21 mouse cellular contexts compared by ENCODE assay signal in the genomic region with DNA sequence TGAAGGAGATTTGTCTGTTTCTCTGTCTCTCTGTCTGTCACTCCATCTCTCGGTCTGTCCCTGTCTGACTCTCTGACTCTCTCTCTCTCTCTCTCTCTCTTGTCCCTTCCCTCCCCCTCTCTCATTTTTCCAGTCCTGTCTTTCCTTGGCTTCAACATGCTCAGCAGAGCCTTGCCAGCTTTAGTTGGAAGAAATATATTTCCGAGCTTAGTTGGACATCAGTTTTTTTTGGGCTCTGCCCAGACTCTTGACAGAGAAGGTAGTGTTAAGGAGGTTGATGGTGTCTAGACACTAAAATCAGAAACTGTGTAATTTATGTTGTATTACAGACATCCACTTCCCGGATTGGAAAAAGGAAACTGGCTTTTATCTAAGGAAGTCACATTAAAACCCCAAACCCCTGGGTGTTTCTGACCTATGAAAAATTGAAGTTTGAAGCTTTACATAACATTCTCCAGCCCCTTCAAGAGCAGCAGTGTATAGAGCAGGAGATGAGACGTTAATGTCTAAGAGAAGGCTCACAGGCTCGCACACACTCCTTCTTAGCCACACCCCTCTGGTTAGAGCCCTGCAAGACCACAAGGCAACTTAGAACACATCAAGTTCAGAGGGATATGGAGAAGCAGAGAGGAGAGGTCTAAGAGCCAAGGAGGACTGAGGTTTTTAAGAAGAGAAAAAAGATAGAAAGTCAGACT. TPM values are rescaled to one million over a fixed set of nuclear protein-coding genes. Genes with fewer than 3 reads are reported as not detected.
DNase-seq lines count a peak whose midpoint lies in the region; ATAC-seq and TF ChIP-seq lines count a peak whose summit lies in the region.
"Had no signal": no experiment of that assay in that cellular context is flagged by ENCODE, and none has a peak within 500 bp of the region (broad histone marks: within the 10 kb centered on the region; RNA-seq: fewer than 3 reads in every experiment).

No protein-coding gene starts in this region.

- peaks cover 34% of the 10 kb centered on the region for H3K4me1 ChIP-seq in heart, embryonic 13.5 days
- peaks cover 12% of the 10 kb centered on the region for H3K4me1 ChIP-seq in intestine, embryonic 14.5 days (replicated peaks; ENCODE audit: control insufficient read depth, insufficient read depth, low read length)
- peaks cover 9% of the 10 kb centered on the region; the same call in 1 of the 2 replicates for H3K4me1 ChIP-seq in intestine, postnatal 0 days (replicated peaks; ENCODE audit: control insufficient read depth, insufficient read depth, low read length)
- H3K4me1 ChIP-seq in limb, embryonic 15.5 days = peaks cover 20% of the 10 kb centered on the region
- H3K4me1 ChIP-seq in midbrain, embryonic 13.5 days (replicated peaks) = peaks cover 3% of the 10 kb centered on the region; the same call in 1 of the 2 replicates

- no peak overlapping the region for H3K9ac ChIP-seq in heart, embryonic 13.5 days
- no peak overlapping the region for H3K9ac ChIP-seq in intestine, embryonic 14.5 days (ENCODE audit: low read length)
- H3K9ac ChIP-seq in intestine, postnatal 0 days (ENCODE audit: low read depth, low read length) = no peak overlapping the region
- H3K9ac ChIP-seq in limb, embryonic 15.5 days = no peak overlapping the region
- H3K9ac ChIP-seq in midbrain, embryonic 13.5 days (replicated peaks) = no peak overlapping the region
- H3K9ac ChIP-seq: liver, embryonic 13.5 days; lung, embryonic 15.5 days had no signal

- intact Hi-C loops in heart, postnatal 14 days (cut with DNase I) = no loop called here

- H3K27me3 ChIP-seq in heart, embryonic 13.5 days (replicated peaks) = no peaks in the 10 kb centered on the region; the same call in 1 of the 2 replicates
- H3K27me3 ChIP-seq in intestine, embryonic 14.5 days (replicated peaks; ENCODE audit: control insufficient read depth, insufficient read depth, low read length) = no peaks in the 10 kb centered on the region
- H3K27me3 ChIP-seq in intestine, postnatal 0 days (replicated peaks; ENCODE audit: control insufficient read depth, insufficient read depth, low read length) = no peaks in the 10 kb centered on the region
- no peaks in the 10 kb centered on the region for H3K27me3 ChIP-seq in limb, embryonic 15.5 days
- no peaks in the 10 kb centered on the region for H3K27me3 ChIP-seq in midbrain, embryonic 13.5 days
- H3K27me3 ChIP-seq: liver, embryonic 13.5 days; lung, embryonic 15.5 days had no signal

- H3K4me3 ChIP-seq in heart, embryonic 13.5 days = no peak overlapping the region
- no peak overlapping the region for H3K4me3 ChIP-seq in intestine, embryonic 14.5 days (ENCODE audit: low read depth, low read length)
- H3K4me3 ChIP-seq in intestine, postnatal 0 days (ENCODE audit: low read depth, low read length) = no peak overlapping the region
- H3K4me3 ChIP-seq in limb, embryonic 15.5 days = no peak overlapping the region
- H3K4me3 ChIP-seq in midbrain, embryonic 13.5 days (replicated peaks) = no peak overlapping the region
- H3K4me3 ChIP-seq: liver, embryonic 13.5 days; lung, embryonic 15.5 days; midbrain, embryonic 10.5 days had no signal

- WGBS in heart, embryonic 13.5 days = 41% methylated on average over 5 of the region's 5 CpGs
- WGBS in intestine, embryonic 14.5 days = 28% methylated on average over 5 of the region's 5 CpGs
- WGBS in intestine, postnatal 0 days = 37% methylated on average over 5 of the region's 5 CpGs
- 24% methylated on average over 5 of the region's 5 CpGs for WGBS in limb, embryonic 15.5 days
- WGBS in midbrain, embryonic 13.5 days = 65% methylated on average over 5 of the region's 5 CpGs

- ATAC-seq in heart, embryonic 13.5 days (ENCODE audit: extremely low read depth, insufficient number of reproducible peaks, low FRiP score, low TSS enrichment) = no peak
- no peak for ATAC-seq in intestine, embryonic 14.5 days (replicated peaks; ENCODE audit: low FRiP score, low TSS enrichment, low read depth)
- no peak for ATAC-seq in intestine, postnatal 0 days
- peak; percentile 75 for ATAC-seq in limb, embryonic 15.5 days (ENCODE audit: insufficient number of reproducible peaks, low FRiP score, low TSS enrichment, low read depth)
- ATAC-seq in midbrain, embryonic 13.5 days = no peak
- ATAC-seq: hindbrain, postnatal 0 days had no signal

- H3K36me3 ChIP-seq in heart, embryonic 13.5 days = no peaks in the 10 kb centered on the region
- no peaks in the 10 kb centered on the region for H3K36me3 ChIP-seq in intestine, embryonic 14.5 days (ENCODE audit: control insufficient read depth, insufficient read depth, low read length)
- no peaks in the 10 kb centered on the region for H3K36me3 ChIP-seq in intestine, postnatal 0 days (ENCODE audit: control insufficient read depth, insufficient read depth)
- no peaks in the 10 kb centered on the region for H3K36me3 ChIP-seq in limb, embryonic 15.5 days
- H3K36me3 ChIP-seq in midbrain, embryonic 13.5 days = no peaks in the 10 kb centered on the region
- H3K36me3 ChIP-seq: G1E; liver, embryonic 13.5 days; lung, embryonic 15.5 days; midbrain, embryonic 10.5 days had no signal

- DNase-seq in heart, postnatal 14 days = no peak
- no peak for DNase-seq in intestine, embryonic 14.5 days (ENCODE audit: low spot score)
- DNase-seq in lung, postnatal 10 days = peak; percentile 37
- no peak for DNase-seq in lung, adult 18-20 months
- DNase-seq: cerebellum, adult 18-20 months; cerebellum, postnatal 36 days; gastrocnemius, postnatal 25 days; kidney, adult 18-20 months; layer of hippocampus, postnatal 36 days; liver, embryonic 13.5 days; thymus, postnatal 14 days had no signal

- peak overlapping the region; percentile 66 for H3K27ac ChIP-seq in heart, embryonic 13.5 days (replicated peaks)
- H3K27ac ChIP-seq in intestine, embryonic 14.5 days (ENCODE audit: low read depth) = peak overlapping the region; percentile 33; the same call in 1 of the 2 replicates
- H3K27ac ChIP-seq in intestine, postnatal 0 days (ENCODE audit: low read depth, low read length) = no peak overlapping the region
- H3K27ac ChIP-seq in limb, embryonic 15.5 days = peak overlapping the region; percentile 77
- no peak overlapping the region for H3K27ac ChIP-seq in midbrain, embryonic 13.5 days
- H3K27ac ChIP-seq: hindbrain, postnatal 0 days; lung, embryonic 15.5 days; macrophage; midbrain, embryonic 10.5 days had no signal

- H3K4me2 ChIP-seq in heart, embryonic 13.5 days = no peak overlapping the region
- H3K4me2 ChIP-seq in intestine, embryonic 14.5 days (ENCODE audit: low read length) = no peak overlapping the region
- H3K4me2 ChIP-seq in intestine, postnatal 0 days (replicated peaks; ENCODE audit: low read depth) = no peak overlapping the region; the same call in 1 of the 2 replicates
- no peak overlapping the region for H3K4me2 ChIP-seq in limb, embryonic 15.5 days
- no peak overlapping the region for H3K4me2 ChIP-seq in midbrain, embryonic 13.5 days (replicated peaks)
- H3K4me2 ChIP-seq: liver, embryonic 13.5 days; lung, embryonic 15.5 days had no signal

- H3K9me3 ChIP-seq in heart, embryonic 13.5 days = no peaks in the 10 kb centered on the region
- H3K9me3 ChIP-seq in intestine, embryonic 14.5 days (ENCODE audit: control insufficient read depth, low read length) = no peaks in the 10 kb centered on the region
- no peaks in the 10 kb centered on the region for H3K9me3 ChIP-seq in intestine, postnatal 0 days (ENCODE audit: control insufficient read depth)
- no peaks in the 10 kb centered on the region for H3K9me3 ChIP-seq in limb, embryonic 15.5 days
- no peaks in the 10 kb centered on the region for H3K9me3 ChIP-seq in midbrain, embryonic 13.5 days
- H3K9me3 ChIP-seq: liver, embryonic 13.5 days; lung, embryonic 15.5 days; midbrain, embryonic 10.5 days had no signal

- no peak for TF ChIP-seq CTCF in intestine, postnatal 0 days (IDR thresholded peaks at IDR 0.05; ENCODE audit: low read depth)

RNA-seq across cellular contexts. Expression of a gene that starts 21.0 kb away (rescaled TPM):
- 26.0 and 27.9 TPM in 2 replicates for polyA plus RNA-seq in heart, embryonic 13.5 days (2015; fragmentation: Nextera tagmentation; extraction: Ambion mirVana)
- total RNA-seq in heart, postnatal 14 days (2021) = 10 to 100 TPM in 1 of 2 experiments, 1 to 10 TPM in 1; 9.2 to 13.4 TPM
- 45.3 and 46.9 TPM in 2 replicates for polyA plus RNA-seq in intestine, embryonic 14.5 days (2014; fragmentation: Nextera tagmentation; extraction: Ambion mirVana)
- polyA plus RNA-seq in intestine, postnatal 0 days (2015; fragmentation: Nextera tagmentation; extraction: Ambion mirVana) = 24.9 and 25.9 TPM in 2 replicates
- polyA plus RNA-seq in limb, embryonic 15.5 days (2015; fragmentation: Nextera tagmentation; extraction: Ambion mirVana) = 48.5 and 50.3 TPM in 2 replicates
- polyA plus RNA-seq in midbrain, embryonic 13.5 days (2015; fragmentation: Nextera tagmentation; extraction: Ambion mirVana) = 61.3 and 69.2 TPM in 2 replicates
- total RNA-seq: hematopoietic stem cell, adult 5-6 weeks had no signal
- polyA plus RNA-seq: G1E had no signal

Comparison
In these comparisons a context has a peak if more than half of its experiments do, and no peak if none do; other contexts are left out.
1. H3K27ac ChIP-seq: peak in heart, embryonic 13.5 days (single experiment), intestine, embryonic 14.5 days (single experiment) and limb, embryonic 15.5 days (single experiment); none in intestine, postnatal 0 days (single experiment) and midbrain, embryonic 13.5 days (single experiment).